Mouse (Mus musculus): Measurements from ENCODE around the gene Fam25c. TPM values are rescaled to one million over a fixed set of nuclear protein-coding genes. Genes with fewer than 3 reads are reported as not detected.
"Not testable (repeated sequence)": the region's sequence is repeated elsewhere in the genome, so short reads cannot be mapped to it uniquely, and the experiment has no call there.

Gene Fam25c
- polyA plus RNA-seq, 1 experiment from 2014 or later, result 8.3 TPM

DNA sequence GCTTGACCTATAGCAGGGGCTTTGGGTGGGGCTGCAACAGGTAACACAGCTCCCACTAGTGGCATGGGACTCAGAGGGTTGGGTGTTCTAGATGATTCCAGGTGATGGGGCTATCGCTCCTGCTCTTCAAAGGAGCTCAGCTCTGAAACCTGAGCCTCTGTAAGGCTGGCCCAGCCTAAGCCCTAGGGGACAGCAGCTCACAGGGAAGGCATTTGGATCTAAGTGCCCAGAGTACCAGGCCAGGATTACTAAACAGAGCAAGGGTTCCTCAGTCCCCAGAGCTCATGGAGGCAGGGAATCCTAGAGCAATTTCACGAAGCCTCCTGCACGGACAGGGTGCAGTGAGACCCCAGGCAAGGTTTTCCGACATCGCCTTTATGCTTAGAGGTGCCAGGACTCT, 20.7 kb upstream of the Fam25c start:
- 88% methylated on average over 5 of the region's 5 CpGs for WGBS
- H3K4me1 ChIP-seq, result peaks cover 25% of the 10 kb centered on the region
- no peak for ATAC-seq (ENCODE audit: insufficient read depth, low FRiP score, low read depth)
- H3K9me3 ChIP-seq, result no peaks in the 10 kb centered on the region
- no peak overlapping the region for H3K9ac ChIP-seq
- no peak overlapping the region for H3K27ac ChIP-seq
- H3K4me3 ChIP-seq (replicated peaks), result peak overlapping the region; percentile 13; the same call in 1 of the 2 replicates
- peak overlapping the region; percentile 10; the same call in 1 of the 2 replicates for H3K4me2 ChIP-seq
- H3K27me3 ChIP-seq (replicated peaks), result no peaks in the 10 kb centered on the region
- no peaks in the 10 kb centered on the region for H3K36me3 ChIP-seq

DNA sequence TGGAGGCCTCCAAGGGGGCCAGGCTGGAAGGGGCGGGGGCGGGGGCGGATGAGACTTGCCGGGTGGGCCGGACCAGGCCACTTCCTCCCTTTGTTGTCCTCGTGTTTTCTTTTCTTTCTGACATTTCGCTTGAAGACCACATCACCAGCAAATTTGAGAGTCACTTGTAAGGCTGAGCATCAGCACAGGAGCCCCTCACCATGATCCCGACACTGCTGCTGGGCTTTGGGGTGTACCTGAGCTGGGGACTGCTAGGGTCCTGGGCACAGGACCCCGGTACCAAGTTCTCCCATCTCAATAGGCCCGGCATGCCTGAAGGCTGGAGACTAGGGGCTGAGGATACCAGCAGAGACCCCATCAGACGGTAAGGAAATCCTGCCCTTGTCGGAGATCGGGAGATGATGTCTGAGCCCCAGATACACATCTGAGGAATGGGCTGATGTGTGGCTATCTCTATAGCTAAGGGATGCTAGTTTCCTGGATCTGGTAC, 20.2 kb upstream of the Fam25c start, which contains the start of gene Mmrn2:
Mmrn2 (plus strand) TSS at position 51 of the 490 bp plus-strand sequence.
- H3K4me1 ChIP-seq, result peaks cover 25% of the 10 kb centered on the region
- H3K9ac ChIP-seq, result no peak within 1 kb of the TSS
- no peak for ATAC-seq (ENCODE audit: insufficient read depth, low FRiP score, low read depth)
- 77% methylated on average over 13 of the region's 13 CpGs for WGBS
- peak within 1 kb of the TSS; percentile 13 for H3K4me2 ChIP-seq
- no peaks in the 10 kb centered on the region for H3K36me3 ChIP-seq
- H3K27me3 ChIP-seq (replicated peaks), result no peaks in the 10 kb centered on the region
- peak within 1 kb of the TSS; percentile 13; the same call in 1 of the 2 replicates for H3K4me3 ChIP-seq (replicated peaks)
- H3K9me3 ChIP-seq, result no peaks in the 10 kb centered on the region
- no peak within 1 kb of the TSS for H3K27ac ChIP-seq

DNA sequence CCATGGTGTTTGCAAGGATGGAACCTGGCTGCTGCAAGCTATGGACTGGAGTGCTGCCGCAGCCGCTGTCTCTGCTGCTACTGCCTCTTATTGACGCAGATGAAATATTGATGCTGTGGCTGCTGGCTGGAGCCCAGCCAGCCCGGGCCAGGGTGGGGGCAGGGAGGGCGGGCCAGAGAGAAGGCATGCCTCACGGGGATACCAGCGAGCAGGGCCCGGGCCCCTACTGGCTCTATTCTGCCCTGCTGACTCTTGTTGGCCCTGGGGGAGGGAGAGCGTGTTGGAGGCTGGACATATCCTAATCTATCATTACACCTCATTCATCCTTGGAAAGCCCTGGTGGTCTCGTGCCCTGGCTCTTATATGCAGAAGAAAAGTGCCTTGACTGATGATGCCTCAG, 19.3 kb upstream of the Fam25c start, which contains the start of gene Sncg:
Sncg (minus strand) TSS at position 213 of the 400 bp plus-strand sequence.
- 9% methylated on average over 10 of the region's 10 CpGs for WGBS
- Histone ChIP-seq H3K4me1 (peaks cover 25% of the 10 kb centered on the region), H3K4me3 (replicated peaks) (peak within 1 kb of the TSS; percentile 13; the same call in 1 of the 2 replicates), H3K9me3 (no peaks in the 10 kb centered on the region), H3K27me3 (replicated peaks) (no peaks in the 10 kb centered on the region), H3K36me3 (no peaks in the 10 kb centered on the region), H3K4me2 (peak within 1 kb of the TSS; percentile 13; the same call in 1 of the 2 replicates), H3K9ac (no peak within 1 kb of the TSS), H3K27ac (no peak within 1 kb of the TSS)
- ATAC-seq (ENCODE audit: insufficient read depth, low FRiP score, low read depth), result no peak

DNA sequence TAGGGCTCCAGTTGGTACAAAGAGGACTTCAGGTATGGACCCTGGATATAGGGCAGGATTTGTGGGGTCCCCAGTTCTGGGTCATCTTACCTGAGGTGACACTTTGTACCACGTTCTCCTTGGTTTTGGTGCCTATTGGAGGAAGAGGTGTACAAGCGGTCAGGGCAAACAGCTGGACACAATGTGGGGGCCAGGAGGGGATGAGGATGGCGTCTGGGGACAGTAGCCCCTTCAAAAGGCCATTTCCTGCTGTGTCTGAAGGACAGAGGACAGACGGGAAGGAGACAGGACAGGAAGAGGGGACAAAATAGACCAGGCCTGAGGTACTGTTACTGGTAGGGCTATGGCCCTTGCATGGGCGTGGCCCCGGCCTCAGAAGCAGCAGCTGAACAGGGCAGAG, 18.3 kb upstream of the Fam25c start:
- Histone ChIP-seq H3K27me3 (replicated peaks) (no peaks in the 10 kb centered on the region), H3K4me1 (peaks cover 20% of the 10 kb centered on the region), H3K9me3 (no peaks in the 10 kb centered on the region), H3K36me3 (no peaks in the 10 kb centered on the region), H3K9ac (no peak overlapping the region), H3K4me2 (no peak overlapping the region), H3K4me3 (replicated peaks) (no peak overlapping the region), H3K27ac (no peak overlapping the region)
- 88% methylated on average over 6 of the region's 6 CpGs for WGBS
- no peak for ATAC-seq (ENCODE audit: insufficient read depth, low FRiP score, low read depth)

DNA sequence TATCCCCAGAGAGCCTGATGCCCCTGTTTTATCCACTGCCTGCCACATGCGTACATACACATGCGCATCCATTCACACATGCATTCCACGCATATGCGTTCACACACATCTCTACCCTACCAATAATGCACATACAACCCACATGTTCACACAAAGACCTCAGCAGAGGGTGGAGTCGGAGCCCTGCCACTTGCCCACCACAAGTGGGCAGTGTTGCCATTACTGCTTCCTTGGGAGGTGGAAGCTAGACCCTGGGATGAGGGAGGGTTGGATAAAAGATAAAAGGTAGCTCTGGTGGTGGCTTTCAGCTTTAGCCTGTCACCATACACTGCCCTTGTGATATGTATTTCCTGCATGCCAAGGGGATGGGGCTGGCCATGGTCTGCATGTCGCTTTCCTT, 17.4 kb upstream of the Fam25c start:
- peaks cover 13% of the 10 kb centered on the region for H3K4me1 ChIP-seq
- no peaks in the 10 kb centered on the region for H3K9me3 ChIP-seq
- WGBS, result 87% methylated on average over 6 of the region's 6 CpGs
- no peaks in the 10 kb centered on the region for H3K27me3 ChIP-seq (replicated peaks)
- no peak for ATAC-seq (ENCODE audit: insufficient read depth, low FRiP score, low read depth)
- no peak overlapping the region for H3K27ac ChIP-seq
- H3K9ac ChIP-seq, result no peak overlapping the region
- no peaks in the 10 kb centered on the region for H3K36me3 ChIP-seq
- no peak overlapping the region for H3K4me2 ChIP-seq
- H3K4me3 ChIP-seq (replicated peaks), result no peak overlapping the region

DNA sequence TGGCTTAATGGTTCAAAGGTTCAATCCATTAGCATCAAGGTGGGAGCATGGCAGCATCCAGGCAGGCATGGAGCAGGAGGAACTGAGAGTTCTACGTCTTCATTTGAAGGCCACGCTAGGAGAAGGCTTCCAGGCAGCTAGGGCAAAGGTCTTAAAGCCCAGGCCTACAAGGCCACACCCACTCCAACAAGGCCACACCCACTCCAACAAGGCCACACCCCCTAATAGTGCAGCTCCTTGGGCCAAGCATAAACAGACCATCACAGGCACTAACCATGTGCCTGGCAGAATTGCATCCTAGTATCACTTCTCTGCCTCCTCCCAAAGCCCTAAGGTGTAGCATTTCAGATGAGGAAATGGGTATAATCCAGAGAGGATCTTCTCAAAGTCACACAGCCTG, 16.5 kb upstream of the Fam25c start:
- Histone ChIP-seq H3K9ac (no peak overlapping the region), H3K36me3 (no peaks in the 10 kb centered on the region), H3K4me2 (no peak overlapping the region), H3K9me3 (no peaks in the 10 kb centered on the region), H3K4me3 (replicated peaks) (no peak overlapping the region), H3K27ac (no peak overlapping the region), H3K4me1 (peaks cover 13% of the 10 kb centered on the region), H3K27me3 (replicated peaks) (no peaks in the 10 kb centered on the region)
- 80% methylated on average over 2 of the region's 2 CpGs for WGBS
- no peak for ATAC-seq (ENCODE audit: insufficient read depth, low FRiP score, low read depth)

DNA sequence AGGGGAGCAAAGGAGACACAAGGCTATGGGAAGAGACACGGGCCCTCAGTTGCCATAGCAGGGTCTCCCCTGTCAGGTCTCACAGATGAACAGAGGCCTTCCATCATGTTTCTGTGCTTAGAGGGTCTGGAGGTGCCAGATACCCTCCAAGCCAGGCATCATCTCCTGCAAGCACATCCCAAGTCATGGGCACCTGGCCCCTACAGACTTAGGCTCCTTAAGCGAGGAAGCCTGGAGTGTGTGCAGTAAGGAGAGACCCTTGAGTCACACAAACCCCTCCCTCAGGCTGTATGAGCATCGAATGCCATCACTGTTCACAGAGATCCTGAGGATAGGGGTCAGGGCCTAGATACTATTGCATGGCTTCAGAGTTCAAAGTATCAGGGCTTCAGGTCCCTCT, 15.7 kb upstream of the Fam25c start:
- Histone ChIP-seq H3K4me1 (peaks cover 13% of the 10 kb centered on the region), H3K9ac (no peak overlapping the region), H3K36me3 (no peaks in the 10 kb centered on the region), H3K9me3 (no peaks in the 10 kb centered on the region), H3K27ac (no peak overlapping the region), H3K27me3 (replicated peaks) (no peaks in the 10 kb centered on the region), H3K4me2 (no peak overlapping the region), H3K4me3 (replicated peaks) (no peak overlapping the region)
- no peak for ATAC-seq (ENCODE audit: insufficient read depth, low FRiP score, low read depth)
- 84% methylated on average over 3 of the region's 3 CpGs for WGBS

DNA sequence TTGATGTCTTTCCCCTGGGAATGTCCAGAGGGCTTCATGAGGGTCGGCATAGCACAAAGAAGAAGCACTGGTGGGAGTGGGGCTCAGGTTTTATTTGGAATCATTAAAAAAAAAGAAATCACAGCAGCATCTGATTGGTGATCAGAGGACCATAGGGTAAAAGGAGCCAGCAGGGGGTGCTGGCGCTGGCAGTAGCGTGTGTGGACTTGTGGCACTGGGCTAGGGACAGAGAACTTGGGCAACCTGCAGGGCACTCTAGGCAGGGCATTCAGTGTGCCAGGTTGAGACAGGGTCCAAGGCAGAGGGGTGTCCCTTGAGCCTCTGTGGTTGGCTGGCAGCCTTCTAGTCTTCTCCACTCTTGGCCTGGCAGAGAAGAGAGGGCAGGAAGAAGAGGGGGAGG, 15.0 kb upstream of the Fam25c start:
- Histone ChIP-seq H3K4me1 (peaks cover 13% of the 10 kb centered on the region), H3K4me3 (replicated peaks) (no peak overlapping the region), H3K4me2 (no peak overlapping the region), H3K27ac (no peak overlapping the region), H3K9me3 (no peaks in the 10 kb centered on the region), H3K27me3 (replicated peaks) (no peaks in the 10 kb centered on the region), H3K9ac (no peak overlapping the region), H3K36me3 (no peaks in the 10 kb centered on the region)
- no peak for ATAC-seq (ENCODE audit: insufficient read depth, low FRiP score, low read depth)
- WGBS, result 72% methylated on average over 3 of the region's 3 CpGs

DNA sequence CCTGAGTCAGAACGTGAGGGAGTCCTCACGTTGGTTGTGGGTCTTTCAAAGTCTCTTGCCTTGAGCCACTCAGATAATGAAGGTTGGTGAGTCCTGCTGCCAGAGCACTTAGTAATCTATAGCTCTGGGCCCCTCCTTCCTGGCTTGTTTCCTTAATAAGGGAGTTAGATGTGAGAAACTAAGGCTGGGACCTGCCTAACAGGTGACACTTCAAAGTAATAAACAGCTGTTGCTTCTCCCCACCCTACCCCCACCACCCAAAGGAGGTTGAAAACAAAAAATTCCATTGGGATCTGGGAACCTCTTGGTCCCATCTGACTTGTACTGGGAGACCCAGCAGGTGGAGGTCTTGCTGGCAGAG, 9.9 kb upstream of the Fam25c start:
- no peak overlapping the region for H3K27ac ChIP-seq
- no peaks in the 10 kb centered on the region for H3K36me3 ChIP-seq
- no peak overlapping the region for H3K9ac ChIP-seq
- no peaks in the 10 kb centered on the region for H3K9me3 ChIP-seq
- no peak for ATAC-seq (ENCODE audit: insufficient read depth, low FRiP score, low read depth)
- no peak overlapping the region for H3K4me3 ChIP-seq (replicated peaks)
- WGBS, result 91% methylated on average over 2 of the region's 2 CpGs
- no peak overlapping the region for H3K4me2 ChIP-seq
- H3K27me3 ChIP-seq (replicated peaks), result no peaks in the 10 kb centered on the region
- peaks cover 12% of the 10 kb centered on the region; the same call in 1 of the 2 replicates for H3K4me1 ChIP-seq

DNA sequence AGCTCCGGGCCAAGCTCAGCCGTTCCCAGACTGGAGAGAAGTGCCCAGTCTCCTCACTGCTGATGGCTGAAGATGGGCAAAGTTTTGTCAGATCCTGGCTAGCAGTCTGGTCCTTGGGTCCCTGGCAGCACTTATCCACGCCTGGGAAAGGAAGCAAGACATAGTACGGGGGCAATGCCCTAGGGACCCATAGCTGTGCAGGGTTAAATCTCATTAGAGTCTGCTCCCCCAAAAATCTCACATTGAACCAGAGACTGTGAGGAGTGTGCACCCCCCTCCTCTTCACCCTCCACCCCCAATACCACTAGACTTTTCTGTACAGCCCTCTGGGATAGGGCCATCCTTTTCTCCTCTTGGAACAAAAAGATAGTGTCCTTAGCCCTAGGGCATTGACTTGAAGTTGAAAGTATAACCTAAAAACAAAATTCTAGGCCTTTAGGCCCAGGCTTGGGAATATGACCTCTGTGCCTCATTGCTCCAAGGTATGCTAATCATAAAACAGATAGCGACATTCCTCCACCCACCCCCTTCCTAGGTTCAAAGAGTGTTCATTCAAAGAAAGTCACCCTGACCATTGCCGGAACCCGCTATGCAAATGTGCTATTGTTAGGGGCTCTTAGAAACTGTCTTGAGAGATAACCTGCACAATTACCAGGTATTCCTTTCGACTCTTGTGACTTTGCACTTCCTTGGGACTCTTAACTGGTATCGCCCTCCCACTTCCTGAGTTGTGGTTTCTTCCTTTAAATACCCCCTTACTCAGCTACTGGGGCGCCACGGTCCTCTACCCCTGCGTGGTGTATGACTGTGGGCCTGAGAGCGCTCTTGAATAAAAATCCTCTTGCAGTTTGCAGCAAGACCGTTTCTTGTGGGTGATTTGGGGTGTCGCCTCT, 9.3 kb upstream of the Fam25c start:
- WGBS, result 85% methylated on average over 15 of the region's 15 CpGs
- H3K9ac ChIP-seq, result not testable (repeated sequence)

DNA sequence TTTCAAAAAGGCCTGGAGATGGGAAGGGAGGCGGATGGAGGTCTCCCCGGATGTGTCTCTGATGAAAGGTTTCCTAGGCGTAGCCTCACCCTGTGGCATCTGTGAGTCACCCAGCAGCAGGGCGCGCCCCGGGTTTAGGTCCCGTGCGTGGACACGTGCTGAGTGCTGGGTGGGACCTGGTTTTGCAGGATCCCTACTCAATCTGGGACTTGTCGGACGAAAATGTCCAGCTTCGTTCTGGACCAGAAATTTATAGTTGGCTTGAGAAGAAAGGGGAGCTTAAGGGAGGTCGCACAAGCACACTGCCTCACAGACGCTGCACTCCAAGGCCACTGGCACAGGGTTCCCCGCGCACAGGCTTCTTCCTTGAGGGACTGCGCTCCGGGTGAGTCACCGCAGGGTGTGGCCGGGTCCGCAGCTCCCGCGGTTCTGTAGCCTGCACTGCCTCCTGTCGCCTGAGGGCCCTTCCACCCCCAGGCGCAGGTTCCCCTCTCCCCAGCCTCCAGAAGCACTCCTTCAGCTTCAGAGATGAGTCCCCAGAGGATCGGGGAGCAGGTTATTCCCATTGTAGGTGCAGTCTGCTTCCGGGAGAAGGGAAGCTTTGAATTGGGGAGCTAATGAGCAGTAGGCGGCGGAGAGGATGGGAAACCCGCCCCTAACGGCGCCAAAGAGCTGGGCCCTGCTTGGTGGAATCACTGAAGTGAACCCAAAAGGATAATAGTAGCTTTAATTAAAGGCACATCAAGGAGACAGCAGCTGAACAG, 8.4 kb upstream of the Fam25c start:
- Histone ChIP-seq H3K9me3 (no peaks in the 10 kb centered on the region), H3K9ac (peak overlapping the region; percentile 32; the same call in 1 of the 2 replicates), H3K4me1 (peaks cover 12% of the 10 kb centered on the region; the same call in 1 of the 2 replicates), H3K27ac (peak overlapping the region; percentile 75), H3K4me2 (peak overlapping the region; percentile 86), H3K36me3 (no peaks in the 10 kb centered on the region), H3K27me3 (replicated peaks) (no peaks in the 10 kb centered on the region), H3K4me3 (replicated peaks) (peak overlapping the region; percentile 43)
- WGBS, result 4% methylated on average over 32 of the region's 32 CpGs
- peak; percentile 88 for ATAC-seq (ENCODE audit: insufficient read depth, low FRiP score, low read depth)

More for the DNA sequence above, 9.3 kb upstream of the Fam25c start:
- ATAC-seq (ENCODE audit: insufficient read depth, low FRiP score, low read depth); H3K9me3 ChIP-seq; H3K36me3 ChIP-seq; H3K27me3 ChIP-seq (replicated peaks): not testable (repeated sequence)
- H3K27ac ChIP-seq, result 0 out of 2 replicates have a peak overlapping the region, but pooled peaks have one; percentile 75
- H3K4me1 ChIP-seq, result peaks cover 12% of the 10 kb centered on the region; the same call in 1 of the 2 replicates
- peak overlapping the region; percentile 86 for H3K4me2 ChIP-seq
- H3K4me3 ChIP-seq (replicated peaks), result peak overlapping the region; percentile 43

All from stomach, embryonic 15.5 days (tissue).